Mouse (Mus musculus): ENCODE measurements around the gene Esyt3.

DNA sequence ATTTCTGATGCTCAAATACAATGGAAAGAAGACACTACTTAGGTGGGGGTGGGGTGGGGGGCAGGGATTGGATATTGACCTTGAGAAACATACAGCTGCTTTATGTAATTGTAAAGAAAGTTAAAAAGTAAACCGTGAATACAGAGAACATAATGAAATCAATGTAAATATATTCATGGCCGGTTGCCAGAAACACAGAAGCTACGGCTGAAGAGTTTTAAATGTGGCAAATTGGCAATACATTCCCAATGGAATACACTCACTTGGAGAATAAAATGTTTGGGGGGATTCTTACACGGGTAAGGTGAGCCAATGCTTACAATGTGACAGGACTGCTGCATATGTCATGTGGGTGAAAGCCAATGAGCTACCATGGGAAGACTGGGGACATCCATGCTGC lies 31.5 kb downstream of the Esyt3 start:
- TF ChIP-seq CTCF (IDR thresholded peaks at IDR 0.05; ENCODE audit: low read depth): no peak
- TF ChIP-seq EP300 (IDR thresholded peaks at IDR 0.05; ENCODE audit: low read depth): no peak
